Mouse (Mus musculus) lung, embryonic 14.5 days (tissue): ENCODE measurements at regions not wholly inside any gene's neighbourhood (a gene's known extent, or its start where the extent isn't known, plus 50 kb on each side); places are given as distances from the start of the nearest gene placed in this dataset.

Experiments used
- ATAC-seq: fragments of 200-750 bp; cut with Nextera tagmentation; 2 replicates; pipeline ENCODE4 v1.8.0; 2017; ENCODE audit warnings: mild to moderate bottlenecking, moderate TSS enrichment, moderate library complexity; ENCODE audit not compliant: insufficient read depth
- DNase-seq: peaks from one replicate; pipeline ENCODE4 v3.0.0-alpha.2; 2015
- H3K27ac ChIP-seq: fragments of 300-500 bp; sonication (generic); 2 replicates; pipeline ENCODE4 v1.5.1; 2014; ENCODE audit warnings: low read depth, mild to moderate bottlenecking, moderate library complexity
- H3K27me3 ChIP-seq: fragments of 300-500 bp; sonication (generic); 2 replicates; pipeline ENCODE4 v1.6.1; 2014; ENCODE audit warnings: low read length, control low read depth; ENCODE audit not compliant: insufficient read depth
- H3K36me3 ChIP-seq: fragments of 300-500 bp; sonication (generic); 2 replicates; pipeline ENCODE4 v1.6.1; 2014; ENCODE audit warnings: control low read depth; ENCODE audit not compliant: insufficient read depth
- H3K4me1 ChIP-seq: fragments of 300-500 bp; sonication (generic); 2 replicates; pipeline ENCODE4 v1.6.1; 2014; ENCODE audit warnings: antibody characterized with exemption, control low read depth; ENCODE audit not compliant: insufficient read depth
- H3K4me2 ChIP-seq: fragments of 300-500 bp; sonication (generic); 2 replicates; pipeline ENCODE4 v1.6.1; 2014; ENCODE audit warnings: mild to moderate bottlenecking
- H3K4me3 ChIP-seq: fragments of 300-500 bp; sonication (generic); 2 replicates; pipeline ENCODE4 v1.5.1; 2014; ENCODE audit warnings: low read depth, low read length
- H3K9ac ChIP-seq: fragments of 300-500 bp; sonication (generic); 2 replicates; pipeline ENCODE4 v1.6.1; 2014
- H3K9me3 ChIP-seq: fragments of 300-500 bp; sonication (generic); 2 replicates; pipeline ENCODE4 v1.6.1; 2016; ENCODE audit warnings: low read depth, low read length, control low read depth
- CTCF ChIP-seq: IDR thresholded peaks from 2 replicates; pipeline ENCODE4 v1.5.1; 2016; ENCODE audit warnings: antibody characterized with exemption, low read depth
- WGBS: fragments of 180-500 bp; shearing (Covaris S2); extraction: QIAGEN DNeasy Blood & Tissue Kit; methylation state at CpG from one replicate; pipeline ENCODE4 v1.1.7; 2014; 5-methylcytosine and 5-hydroxymethylcytosine counted together

GRCm38 (mm10) chr15:25245631-25246030, 167.9 kb downstream of the Basp1 start:
- ATAC-seq (no peak), DNase-seq (no peak)
- Histone ChIP-seq H3K4me2 (no peak overlapping the region), H3K36me3 (no peaks in the 10 kb centered on the region), H3K27me3 (no peaks in the 10 kb centered on the region), H3K9ac (no peak overlapping the region), H3K9me3 (no peaks in the 10 kb centered on the region), H3K27ac (no peak overlapping the region), H3K4me1 (no peaks in the 10 kb centered on the region), H3K4me3 (no peak overlapping the region)
- TF ChIP-seq CTCF: no peak
- WGBS: 86% methylated on average over 8 of the region's 8 CpGs

- no peak overlapping the region for H3K27ac ChIP-seq
- H3K9me3 ChIP-seq: no peaks in the 10 kb centered on the region
- DNase-seq: no peak
- no peak overlapping the region for H3K4me2 ChIP-seq
- no peak for TF ChIP-seq CTCF
- no peak overlapping the region for H3K9ac ChIP-seq
- H3K36me3 ChIP-seq: no peaks in the 10 kb centered on the region
- H3K4me3 ChIP-seq: no peak overlapping the region
- no peaks in the 10 kb centered on the region for H3K4me1 ChIP-seq
- H3K27me3 ChIP-seq: no peaks in the 10 kb centered on the region
- no peak for ATAC-seq
- 73% methylated on average over 18 of the region's 18 CpGs for WGBS
These were observed 175.6 kb downstream of the Basp1 start for GRCm38 (mm10) chr15:25237665-25238664.

- no peaks in the 10 kb centered on the region for H3K4me1 ChIP-seq
- ATAC-seq: no peak
- H3K27me3 ChIP-seq: no peaks in the 10 kb centered on the region
- no peak overlapping the region for H3K9ac ChIP-seq
- no peaks in the 10 kb centered on the region for H3K36me3 ChIP-seq
- no peak for TF ChIP-seq CTCF
- no peak for DNase-seq
- 77% methylated on average over 6 of the region's 6 CpGs for WGBS
- no peak overlapping the region for H3K4me2 ChIP-seq
- H3K9me3 ChIP-seq: no peaks in the 10 kb centered on the region
- H3K4me3 ChIP-seq: no peak overlapping the region
- H3K27ac ChIP-seq: no peak overlapping the region
These were observed 177.3 kb downstream of the Basp1 start for GRCm38 (mm10) chr15:25236191-25236723.

GRCm38 (mm10) chr15:25234064-25234700, 179.4 kb downstream of the Basp1 start:
- Histone ChIP-seq H3K4me3 (no peak overlapping the region), H3K9ac (no peak overlapping the region), H3K4me1 (no peaks in the 10 kb centered on the region), H3K9me3 (no peaks in the 10 kb centered on the region), H3K27me3 (no peaks in the 10 kb centered on the region), H3K36me3 (no peaks in the 10 kb centered on the region), H3K27ac (no peak overlapping the region), H3K4me2 (no peak overlapping the region)
- 65% methylated on average over 10 of the region's 10 CpGs for WGBS
- ATAC-seq (peak; percentile 89), DNase-seq (peak; percentile 82)
- TF ChIP-seq CTCF: no peak

DNA sequence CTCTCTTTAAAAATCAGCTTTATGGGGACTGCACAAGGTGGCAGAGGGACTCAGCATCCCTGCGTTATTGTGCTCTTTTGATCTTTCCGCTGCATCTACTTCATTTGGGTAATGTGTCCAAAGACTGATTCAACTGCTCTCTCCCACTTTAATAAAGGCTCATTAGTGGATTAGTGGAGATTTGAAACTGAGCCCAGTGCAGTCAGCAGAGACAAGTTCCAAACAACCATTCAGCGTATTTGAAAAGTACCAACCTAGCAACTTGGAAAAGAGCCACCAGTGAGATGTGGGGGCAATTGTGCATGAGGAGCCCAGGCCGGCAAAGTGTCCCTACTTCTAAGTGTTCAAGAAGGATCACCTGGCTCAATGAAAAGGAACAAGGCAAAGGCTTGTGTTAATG, 183.4 kb downstream of the Basp1 start:
- ATAC-seq (no peak), DNase-seq (no peak)
- 82% methylated on average over 4 of the region's 4 CpGs for WGBS
- no peaks in the 10 kb centered on the region for H3K36me3 ChIP-seq
- no peaks in the 10 kb centered on the region for H3K9me3 ChIP-seq
- H3K27me3 ChIP-seq: no peaks in the 10 kb centered on the region
- no peak for TF ChIP-seq CTCF
- H3K4me2 ChIP-seq: no peak overlapping the region
- no peak overlapping the region for H3K9ac ChIP-seq
- H3K27ac ChIP-seq: no peak overlapping the region
- no peaks in the 10 kb centered on the region for H3K4me1 ChIP-seq
- no peak overlapping the region for H3K4me3 ChIP-seq

GRCm38 (mm10) chr15:25229807-25230206, 183.8 kb downstream of the Basp1 start:
- 79% methylated on average over 11 of the region's 11 CpGs for WGBS
- Histone ChIP-seq H3K9me3 (no peaks in the 10 kb centered on the region), H3K4me3 (no peak overlapping the region), H3K27me3 (no peaks in the 10 kb centered on the region), H3K9ac (no peak overlapping the region), H3K4me1 (no peaks in the 10 kb centered on the region), H3K36me3 (no peaks in the 10 kb centered on the region), H3K27ac (no peak overlapping the region), H3K4me2 (no peak overlapping the region)
- ATAC-seq (no peak), DNase-seq (no peak)
- no peak for TF ChIP-seq CTCF

DNA sequence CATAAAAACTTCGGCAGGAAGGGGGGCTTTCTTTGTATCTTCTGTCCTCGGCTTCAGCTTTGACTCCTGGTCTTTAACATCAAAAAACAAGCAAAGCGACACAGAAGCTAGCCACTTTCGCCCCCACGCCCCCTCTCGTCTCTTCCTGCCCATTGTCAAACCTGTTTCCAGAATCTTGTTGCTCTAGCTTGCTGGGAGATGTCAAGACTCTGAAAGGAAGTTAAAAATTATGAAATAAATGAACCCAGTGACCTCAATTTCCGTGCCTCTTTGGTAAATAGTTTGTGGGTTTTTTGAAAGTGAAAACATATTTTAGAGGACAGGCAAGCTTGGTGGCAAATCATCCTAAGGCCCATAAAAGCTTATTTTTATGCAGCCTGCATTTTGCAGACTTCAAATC, 186.1 kb downstream of the Basp1 start:
- H3K4me3 ChIP-seq: no peak overlapping the region
- H3K27ac ChIP-seq: no peak overlapping the region
- no peak for TF ChIP-seq CTCF
- H3K9ac ChIP-seq: no peak overlapping the region
- 39% methylated on average over 7 of the region's 7 CpGs for WGBS
- no peaks in the 10 kb centered on the region for H3K36me3 ChIP-seq
- H3K4me2 ChIP-seq: no peak overlapping the region
- ATAC-seq (no peak), DNase-seq (no peak)
- no peaks in the 10 kb centered on the region for H3K27me3 ChIP-seq
- no peaks in the 10 kb centered on the region for H3K9me3 ChIP-seq
- H3K4me1 ChIP-seq: no peaks in the 10 kb centered on the region
